Mouse (Mus musculus) kidney, postnatal 36 days (tissue): ENCODE measurements at regions not wholly inside any gene's neighbourhood (a gene's known extent, or its start where the extent isn't known, plus 50 kb on each side); places are given as distances from the start of the nearest gene placed in this dataset.
"Not testable (repeated sequence)": the region's sequence is repeated elsewhere in the genome, so short reads cannot be mapped to it uniquely, and the experiment has no call there.

Experiments used
- DNase-seq, 2 experiments: peaks; one replicate each; pipeline ENCODE4 v3.0.0; 2021 to 2022; ENCODE audit warnings: mixed read lengths in 2 of 2

GRCm38 (mm10) chr3:16533643-16534042, 527.4 kb upstream of the Gm5150 start:
- DNase-seq = no peak

GRCm38 (mm10) chr3:16527511-16527910, 521.3 kb upstream of the Gm5150 start:
- DNase-seq = not testable (repeated sequence)

- not testable (repeated sequence) for DNase-seq
These were observed 482.2 kb upstream of the Gm5150 start for GRCm38 (mm10) chr3:16488431-16488830.

GRCm38 (mm10) chr3:16482750-16483149, 476.5 kb upstream of the Gm5150 start:
- DNase-seq = no peak

- no peak for DNase-seq
These were observed 465.1 kb upstream of the Gm5150 start for GRCm38 (mm10) chr3:16471360-16471759.

- DNase-seq = peak; percentile 4 to 63
These were observed 460.2 kb upstream of the Gm5150 start for GRCm38 (mm10) chr3:16466388-16466787.

GRCm38 (mm10) chr3:16465357-16465756, 459.1 kb upstream of the Gm5150 start:
- no peak for DNase-seq

GRCm38 (mm10) chr3:16464301-16464700, 458.1 kb upstream of the Gm5150 start:
- DNase-seq = peak; percentile 24 to 29

GRCm38 (mm10) chr3:16433033-16433432, 426.8 kb upstream of the Gm5150 start:
- no peak for DNase-seq

GRCm38 (mm10) chr3:16431819-16432115, 425.5 kb upstream of the Gm5150 start:
- no peak for DNase-seq

- DNase-seq = no peak
These were observed 425.0 kb upstream of the Gm5150 start for GRCm38 (mm10) chr3:16431082-16431818.
